Mouse (Mus musculus): ENCODE results near the gene Stk32b. TPM values are rescaled to one million over a fixed set of nuclear protein-coding genes. Genes with fewer than 3 reads are reported as not detected.

The Stk32b gene
- polyA plus RNA-seq, 1 experiment from 2014 or later, result 3.1 TPM

DNA sequence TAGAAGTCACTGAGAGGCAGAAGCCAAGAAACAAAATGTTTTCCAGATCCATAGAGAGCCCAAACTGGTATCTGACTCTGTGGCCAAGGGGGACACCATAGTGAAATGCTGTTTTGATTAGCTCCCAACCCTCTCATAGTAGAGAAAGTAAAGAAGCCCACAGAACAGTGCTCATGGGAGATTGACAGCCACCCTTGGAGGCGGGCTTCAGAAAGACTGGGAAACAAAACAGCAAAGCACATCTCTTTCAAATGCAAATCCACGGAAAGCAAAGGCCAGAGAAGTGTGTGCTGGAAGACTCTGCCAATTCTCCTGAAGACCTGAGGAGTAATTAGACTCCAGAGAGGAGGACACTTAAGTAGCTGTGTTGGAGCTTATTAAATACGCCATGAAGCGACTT lies 21.2 kb downstream of the Stk32b start:
- no peak overlapping the region for H3K4me3 ChIP-seq (ENCODE audit: low read depth, low read length)
- H3K27ac ChIP-seq (replicated peaks), result no peak overlapping the region
- no peak for TF ChIP-seq EP300 (optimal IDR thresholded peaks at IDR 0.05)
- TF ChIP-seq CTCF (IDR thresholded peaks at IDR 0.05; ENCODE audit: low read depth), result no peak
- H3K9ac ChIP-seq (ENCODE audit: low read length), result no peak overlapping the region
- H3K4me1 ChIP-seq (replicated peaks; ENCODE audit: control insufficient read depth, insufficient read depth), result no peaks in the 10 kb centered on the region
- no peaks in the 10 kb centered on the region for H3K27me3 ChIP-seq (ENCODE audit: control insufficient read depth, insufficient read depth, low read length)
- ATAC-seq (ENCODE audit: low FRiP score, low TSS enrichment) (no peak), DNase-seq (ENCODE audit: low spot score) (no peak)
- H3K9me3 ChIP-seq (ENCODE audit: control insufficient read depth, low read length), result no peaks in the 10 kb centered on the region
- 62% methylated on average over 4 of the region's 4 CpGs for WGBS
- no peak overlapping the region for H3K4me2 ChIP-seq (replicated peaks; ENCODE audit: low read depth)
- H3K36me3 ChIP-seq (ENCODE audit: control insufficient read depth, insufficient read depth, low read length), result no peaks in the 10 kb centered on the region

DNA sequence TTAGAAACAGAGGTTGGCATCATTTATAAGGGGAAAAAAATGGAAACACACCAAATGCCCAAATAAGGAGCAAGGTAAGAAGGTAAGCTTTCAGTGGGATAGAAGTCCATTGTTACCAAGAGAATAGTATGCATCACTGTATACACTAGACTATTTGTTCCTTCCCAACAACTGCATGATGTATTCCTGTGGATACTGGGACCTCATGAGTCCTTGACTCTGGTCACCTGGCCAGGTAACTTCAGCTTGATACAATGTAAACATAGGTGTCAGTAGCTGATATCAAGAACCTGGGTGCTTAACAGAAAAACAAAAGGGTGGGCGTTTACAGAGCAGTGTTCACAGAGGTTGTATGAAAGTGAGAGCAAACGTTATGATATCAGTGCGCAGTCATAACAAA lies 24.2 kb downstream of the Stk32b start:
- Histone ChIP-seq H3K4me2 (replicated peaks; ENCODE audit: low read depth) (no peak overlapping the region), H3K27ac (replicated peaks) (no peak overlapping the region), H3K9me3 (ENCODE audit: control insufficient read depth, low read length) (no peaks in the 10 kb centered on the region), H3K36me3 (ENCODE audit: control insufficient read depth, insufficient read depth, low read length) (no peaks in the 10 kb centered on the region), H3K9ac (ENCODE audit: low read length) (no peak overlapping the region), H3K4me3 (ENCODE audit: low read depth, low read length) (no peak overlapping the region), H3K27me3 (ENCODE audit: control insufficient read depth, insufficient read depth, low read length) (no peaks in the 10 kb centered on the region), H3K4me1 (replicated peaks; ENCODE audit: control insufficient read depth, insufficient read depth) (no peaks in the 10 kb centered on the region)
- ATAC-seq (ENCODE audit: low FRiP score, low TSS enrichment), result peak; percentile 97
- TF ChIP-seq EP300 (optimal IDR thresholded peaks at IDR 0.05), result no peak
- TF ChIP-seq CTCF (IDR thresholded peaks at IDR 0.05; ENCODE audit: low read depth), result no peak
- 46% methylated on average over 3 of the region's 3 CpGs for WGBS
- no peak for DNase-seq (ENCODE audit: low spot score)

DNA sequence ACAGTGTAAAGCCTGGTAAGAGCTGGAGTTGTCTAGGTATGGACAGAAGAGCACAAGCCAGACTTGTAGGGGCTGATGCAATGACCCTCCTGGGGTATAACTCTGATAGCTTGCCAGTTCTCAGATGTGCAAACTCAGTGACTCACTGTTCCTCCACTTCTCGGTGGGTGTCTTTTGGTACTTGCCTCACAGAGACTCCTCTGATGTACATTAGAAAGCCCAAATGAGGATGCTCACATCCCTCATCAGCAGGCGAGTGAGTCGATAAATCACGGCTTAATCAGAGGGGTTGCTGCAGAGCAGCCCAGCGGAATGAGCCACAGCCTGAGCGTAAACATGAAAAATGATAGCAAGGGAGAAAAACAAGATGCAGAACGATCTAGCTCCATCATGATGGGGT lies 46.2 kb downstream of the Stk32b start:
- no peak for ATAC-seq (ENCODE audit: low FRiP score, low TSS enrichment)
- Histone ChIP-seq H3K27me3 (ENCODE audit: control insufficient read depth, insufficient read depth, low read length) (no peaks in the 10 kb centered on the region), H3K4me3 (ENCODE audit: low read depth, low read length) (no peak overlapping the region), H3K4me1 (replicated peaks; ENCODE audit: control insufficient read depth, insufficient read depth) (no peaks in the 10 kb centered on the region), H3K4me2 (replicated peaks; ENCODE audit: low read depth) (no peak overlapping the region), H3K9ac (ENCODE audit: low read length) (no peak overlapping the region), H3K27ac (replicated peaks) (no peak overlapping the region), H3K36me3 (ENCODE audit: control insufficient read depth, insufficient read depth, low read length) (no peaks in the 10 kb centered on the region), H3K9me3 (ENCODE audit: control insufficient read depth, low read length) (no peaks in the 10 kb centered on the region)
- DNase-seq (ENCODE audit: low spot score), result no peak
- no peak for TF ChIP-seq EP300 (optimal IDR thresholded peaks at IDR 0.05)
- WGBS, result 86% methylated on average over 7 of the region's 7 CpGs

DNA sequence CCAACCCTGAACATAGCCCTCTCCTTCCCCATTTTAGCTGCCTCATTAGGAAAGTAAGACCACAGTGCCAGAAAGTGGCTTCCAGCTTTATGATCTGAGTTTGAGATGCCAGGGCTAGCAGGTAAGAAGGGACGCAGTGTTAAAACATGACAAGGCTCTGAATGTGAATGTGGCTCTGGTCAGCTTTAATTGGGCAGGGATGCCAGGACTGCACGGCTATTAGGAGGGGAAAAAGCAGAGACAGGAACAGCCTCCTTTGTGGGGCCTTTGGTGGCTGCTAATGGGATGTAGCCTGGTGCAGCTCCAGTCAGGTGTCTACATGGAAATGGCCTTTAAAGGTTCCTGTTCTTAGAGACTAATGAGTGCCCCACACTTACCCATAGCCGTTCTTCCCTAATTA lies 52.0 kb downstream of the Stk32b start:
- 88% methylated on average over 3 of the region's 3 CpGs for WGBS
- no peaks in the 10 kb centered on the region for H3K36me3 ChIP-seq (ENCODE audit: control insufficient read depth, insufficient read depth, low read length)
- no peak overlapping the region for H3K27ac ChIP-seq (replicated peaks)

GRCm38 (mm10) chr5:37659177-37659576 lies 57.8 kb downstream of the Stk32b start:
- H3K4me3 ChIP-seq (ENCODE audit: low read depth, low read length), result no peak overlapping the region
- no peaks in the 10 kb centered on the region for H3K4me1 ChIP-seq (replicated peaks; ENCODE audit: control insufficient read depth, insufficient read depth)
- WGBS, result 86% methylated on average over 4 of the region's 4 CpGs
- DNase-seq (ENCODE audit: low spot score) (no peak), ATAC-seq (ENCODE audit: low FRiP score, low TSS enrichment) (no peak)
- H3K9me3 ChIP-seq (ENCODE audit: control insufficient read depth, low read length), result no peaks in the 10 kb centered on the region
- no peak overlapping the region for H3K9ac ChIP-seq (ENCODE audit: low read length)
- no peak overlapping the region for H3K4me2 ChIP-seq (replicated peaks; ENCODE audit: low read depth)
- H3K36me3 ChIP-seq (ENCODE audit: control insufficient read depth, insufficient read depth, low read length), result no peaks in the 10 kb centered on the region
- H3K27ac ChIP-seq (replicated peaks), result no peak overlapping the region
- TF ChIP-seq CTCF (IDR thresholded peaks at IDR 0.05; ENCODE audit: low read depth) (no peak), EP300 (optimal IDR thresholded peaks at IDR 0.05) (no peak)
- no peaks in the 10 kb centered on the region for H3K27me3 ChIP-seq (ENCODE audit: control insufficient read depth, insufficient read depth, low read length)

More for the DNA sequence above, 52.0 kb downstream of the Stk32b start:
- ATAC-seq (ENCODE audit: low FRiP score, low TSS enrichment) (no peak), DNase-seq (ENCODE audit: low spot score) (no peak)
- Histone ChIP-seq H3K9me3 (ENCODE audit: control insufficient read depth, low read length) (no peaks in the 10 kb centered on the region), H3K4me1 (replicated peaks; ENCODE audit: control insufficient read depth, insufficient read depth) (no peaks in the 10 kb centered on the region), H3K9ac (ENCODE audit: low read length) (no peak overlapping the region), H3K4me3 (ENCODE audit: low read depth, low read length) (no peak overlapping the region), H3K4me2 (replicated peaks; ENCODE audit: low read depth) (no peak overlapping the region), H3K27me3 (ENCODE audit: control insufficient read depth, insufficient read depth, low read length) (no peaks in the 10 kb centered on the region)
- no peak for TF ChIP-seq CTCF (IDR thresholded peaks at IDR 0.05; ENCODE audit: low read depth)
- no peak for TF ChIP-seq EP300 (optimal IDR thresholded peaks at IDR 0.05)

GRCm38 (mm10) chr5:37657741-37658140 lies 59.2 kb downstream of the Stk32b start:
- Histone ChIP-seq H3K36me3 (ENCODE audit: control insufficient read depth, insufficient read depth, low read length) (no peaks in the 10 kb centered on the region), H3K27ac (replicated peaks) (no peak overlapping the region), H3K27me3 (ENCODE audit: control insufficient read depth, insufficient read depth, low read length) (no peaks in the 10 kb centered on the region), H3K4me3 (ENCODE audit: low read depth, low read length) (no peak overlapping the region), H3K9ac (ENCODE audit: low read length) (no peak overlapping the region), H3K9me3 (ENCODE audit: control insufficient read depth, low read length) (no peaks in the 10 kb centered on the region), H3K4me1 (replicated peaks; ENCODE audit: control insufficient read depth, insufficient read depth) (no peaks in the 10 kb centered on the region), H3K4me2 (replicated peaks; ENCODE audit: low read depth) (no peak overlapping the region)
- ATAC-seq (ENCODE audit: low FRiP score, low TSS enrichment) (no peak), DNase-seq (ENCODE audit: low spot score) (no peak)
- TF ChIP-seq EP300 (optimal IDR thresholded peaks at IDR 0.05), result no peak
- TF ChIP-seq CTCF (IDR thresholded peaks at IDR 0.05; ENCODE audit: low read depth), result no peak
- WGBS, result 79% methylated on average over 6 of the region's 6 CpGs
